Mouse (Mus musculus) kidney, adult 2 months (tissue): ENCODE data around the gene Sdk2. TPM values are rescaled to one million over a fixed set of nuclear protein-coding genes. Genes with fewer than 3 reads are reported as not detected.

Source experiments
- DNase-seq: peaks from one replicate; pipeline ENCODE4 v3.0.0; 2021
- H3K27ac ChIP-seq: fragments of 200-500 bp; 2 replicates; pipeline ENCODE4 v1.5.1; 2012; ENCODE audit warnings: low read depth, low read length, control low read depth, inconsistent platforms; ENCODE audit not compliant: insufficient read depth
- H3K27me3 ChIP-seq: fragments of 200-500 bp; replicated peaks from 2 replicates; pipeline ENCODE4 v1.6.1; 2012; ENCODE audit warnings: mild to moderate bottlenecking, moderate library complexity, low read length, inconsistent platforms; ENCODE audit not compliant: control insufficient read depth, insufficient read depth
- H3K36me3 ChIP-seq: fragments of 200-500 bp; 2 replicates; pipeline ENCODE4 v1.6.1; 2012; ENCODE audit warnings: mild to moderate bottlenecking, moderate library complexity, low read length, inconsistent platforms; ENCODE audit not compliant: control insufficient read depth, insufficient read depth
- H3K4me1 ChIP-seq: fragments of 200-500 bp; 2 replicates; pipeline ENCODE4 v1.6.1; 2011; ENCODE audit warnings: low read length; ENCODE audit not compliant: control insufficient read depth, insufficient read depth
- H3K4me3 ChIP-seq: fragments of 200-500 bp; 2 replicates; pipeline ENCODE4 v1.5.1; 2011; ENCODE audit warnings: mild to moderate bottlenecking, low read depth, low read length, control low read depth; ENCODE audit not compliant: insufficient read depth
- CTCF ChIP-seq: fragments of 200-500 bp; conservative IDR thresholded peaks from 2 replicates; pipeline ENCODE4 v1.5.1; 2011; ENCODE audit warnings: low read depth, mild to moderate bottlenecking, control low read depth, low read length, moderate library complexity, mixed read lengths; ENCODE audit not compliant: insufficient read depth, insufficient read length
- POLR2A ChIP-seq: fragments of 200-500 bp; IDR thresholded peaks from one replicate; pipeline ENCODE4 v1.6.1; 2011; ENCODE audit warnings: low read depth, low read length, control low read depth
- WGBS: fragments of 180-500 bp; shearing (Covaris S2); methylation state at CpG from one replicate; pipeline ENCODE4 v1.1.7; 2018; 5-methylcytosine and 5-hydroxymethylcytosine counted together
- polyA plus RNA-seq: library from polyadenylated mRNA; depleted of rRNA; stranded (reverse); fragments of >200 nt; gene quantifications from 2 replicates; pipeline ENCODE4 v1.2.3, GENCODE M21; 2012

Sdk2 gene
- polyA plus RNA-seq, 1 experiment, result 0.63 TPM

GRCm38 (mm10) chr11:113965214-113965613 is 101.6 kb downstream of the Sdk2 start:
- no peaks in the 10 kb centered on the region for H3K4me1 ChIP-seq
- no peak overlapping the region for H3K4me3 ChIP-seq
- TF ChIP-seq CTCF (no peak), POLR2A (no peak)
- no peak overlapping the region for H3K27ac ChIP-seq
- DNase-seq, result no peak
- WGBS, result 92% methylated on average over 1 of the region's 1 CpGs
- no peaks in the 10 kb centered on the region for H3K27me3 ChIP-seq
- H3K36me3 ChIP-seq, result no peaks in the 10 kb centered on the region

GRCm38 (mm10) chr11:113962751-113963150 is 104.1 kb downstream of the Sdk2 start:
- DNase-seq, result no peak
- WGBS, result 94% methylated on average over 3 of the region's 3 CpGs

GRCm38 (mm10) chr11:113951616-113951988 is 115.2 kb downstream of the Sdk2 start:
- WGBS, result 55% methylated on average over 15 of the region's 15 CpGs
- DNase-seq, result no peak
- TF ChIP-seq CTCF, result no peak
- no peak for TF ChIP-seq POLR2A
- no peaks in the 10 kb centered on the region for H3K4me1 ChIP-seq
- no peaks in the 10 kb centered on the region for H3K27me3 ChIP-seq
- no peaks in the 10 kb centered on the region for H3K36me3 ChIP-seq
- no peak overlapping the region for H3K4me3 ChIP-seq
- no peak overlapping the region for H3K27ac ChIP-seq

More at GRCm38 (mm10) chr11:113962751-113963150, 104.1 kb downstream of the Sdk2 start:
- no peak overlapping the region for H3K4me3 ChIP-seq
- no peak overlapping the region for H3K27ac ChIP-seq
- no peaks in the 10 kb centered on the region for H3K4me1 ChIP-seq
- H3K36me3 ChIP-seq, result no peaks in the 10 kb centered on the region
- TF ChIP-seq CTCF (no peak), POLR2A (no peak)
- H3K27me3 ChIP-seq, result no peaks in the 10 kb centered on the region

GRCm38 (mm10) chr11:113950904-113951615 is 115.8 kb downstream of the Sdk2 start:
- TF ChIP-seq CTCF (no peak), POLR2A (no peak)
- H3K27ac ChIP-seq, result no peak overlapping the region
- H3K4me3 ChIP-seq, result no peak overlapping the region
- peak; percentile 8 for DNase-seq
- no peaks in the 10 kb centered on the region for H3K4me1 ChIP-seq
- no peaks in the 10 kb centered on the region for H3K36me3 ChIP-seq
- no peaks in the 10 kb centered on the region for H3K27me3 ChIP-seq
- 62% methylated on average over 7 of the region's 7 CpGs for WGBS

GRCm38 (mm10) chr11:113948676-113949075 is 118.2 kb downstream of the Sdk2 start:
- Histone ChIP-seq H3K27ac (no peak overlapping the region), H3K36me3 (no peaks in the 10 kb centered on the region), H3K4me1 (no peaks in the 10 kb centered on the region), H3K27me3 (no peaks in the 10 kb centered on the region), H3K4me3 (no peak overlapping the region)
- WGBS, result 88% methylated on average over 8 of the region's 8 CpGs
- TF ChIP-seq POLR2A, result no peak
- TF ChIP-seq CTCF, result no peak
- no peak for DNase-seq

GRCm38 (mm10) chr11:113942101-113942735 is 124.6 kb downstream of the Sdk2 start:
- WGBS, result 74% methylated on average over 9 of the region's 9 CpGs
- no peaks in the 10 kb centered on the region for H3K27me3 ChIP-seq

GRCm38 (mm10) chr11:113933678-113934077 is 133.2 kb downstream of the Sdk2 start:
- 40% methylated on average over 9 of the region's 9 CpGs for WGBS
- Histone ChIP-seq H3K4me3 (no peak overlapping the region), H3K27ac (no peak overlapping the region), H3K27me3 (no peaks in the 10 kb centered on the region), H3K36me3 (no peaks in the 10 kb centered on the region), H3K4me1 (no peaks in the 10 kb centered on the region)
- no peak for TF ChIP-seq CTCF
- no peak for TF ChIP-seq POLR2A
- no peak for DNase-seq

More at GRCm38 (mm10) chr11:113942101-113942735, 124.6 kb downstream of the Sdk2 start:
- DNase-seq, result no peak
- TF ChIP-seq POLR2A (no peak), CTCF (no peak)
- no peaks in the 10 kb centered on the region for H3K4me1 ChIP-seq
- no peak overlapping the region for H3K27ac ChIP-seq
- no peaks in the 10 kb centered on the region for H3K36me3 ChIP-seq
- no peak overlapping the region for H3K4me3 ChIP-seq
